Mouse (Mus musculus) small intestine, adult 2 months (tissue): Measurements from ENCODE around the gene Ippk. TPM values are rescaled to one million over a fixed set of nuclear protein-coding genes. Genes with fewer than 3 reads are reported as not detected.

Source experiments
- H3K27ac ChIP-seq: fragments of 200-500 bp; 2 replicates; pipeline ENCODE4 v1.5.1; 2012; ENCODE audit warnings: low read depth, low read length, control low read depth, inconsistent platforms; ENCODE audit not compliant: insufficient read depth
- H3K27me3 ChIP-seq: fragments of 200-500 bp; 2 replicates; pipeline ENCODE4 v1.6.1; 2012; ENCODE audit warnings: mild to moderate bottlenecking, moderate library complexity, low read length, inconsistent platforms; ENCODE audit not compliant: control insufficient read depth, insufficient read depth
- H3K36me3 ChIP-seq: fragments of 200-500 bp; 2 replicates; pipeline ENCODE4 v1.6.1; 2012; ENCODE audit warnings: mild to moderate bottlenecking, low read length, control low read depth, inconsistent platforms; ENCODE audit not compliant: control insufficient read depth, insufficient read depth
- H3K4me1 ChIP-seq: fragments of 200-500 bp; 2 replicates; pipeline ENCODE4 v1.6.1; 2012; ENCODE audit warnings: low read length, inconsistent platforms, mixed read lengths; ENCODE audit not compliant: control insufficient read depth, insufficient read depth, insufficient read length
- H3K4me3 ChIP-seq: fragments of 200-500 bp; 2 replicates; pipeline ENCODE4 v1.5.1; 2012; ENCODE audit warnings: low read depth, mild to moderate bottlenecking, control low read depth, inconsistent platforms, low read length, moderate library complexity
- CTCF ChIP-seq: fragments of 200-500 bp; IDR thresholded peaks from 2 replicates; pipeline ENCODE4 v1.5.1; 2012; ENCODE audit warnings: low read depth, mild to moderate bottlenecking, control low read depth, inconsistent platforms, low read length, moderate library complexity, mixed read lengths; ENCODE audit not compliant: insufficient replicate concordance, insufficient read length; ENCODE audit errors: extremely low read depth
- POLR2A ChIP-seq: fragments of 200-500 bp; IDR thresholded peaks from 2 replicates; pipeline ENCODE4 v1.6.1; 2012; ENCODE audit warnings: low read depth, mild to moderate bottlenecking, control low read depth, inconsistent platforms, low read length, moderate library complexity
- WGBS: fragments of 180-500 bp; shearing (Covaris S2); methylation state at CpG from one replicate; pipeline ENCODE4 v1.1.7; 2018; 5-methylcytosine and 5-hydroxymethylcytosine counted together
- polyA plus RNA-seq: library from polyadenylated mRNA; depleted of rRNA; stranded (reverse); fragments of >200 nt; gene quantifications from 2 replicates; pipeline ENCODE4 v1.2.3, GENCODE M21; 2012

The Ippk gene
- polyA plus RNA-seq, 1 experiment, result 2.6 TPM

GRCm38 (mm10) chr13:49470806-49471205 is 49.8 kb downstream of the Ippk start:
- H3K27ac ChIP-seq, result no peak overlapping the region
- TF ChIP-seq POLR2A (no peak), CTCF (no peak)
- no peaks in the 10 kb centered on the region for H3K4me1 ChIP-seq
- H3K27me3 ChIP-seq, result no peaks in the 10 kb centered on the region
- no peak overlapping the region for H3K4me3 ChIP-seq
- 58% methylated on average over 4 of the region's 4 CpGs for WGBS
- H3K36me3 ChIP-seq, result no peaks in the 10 kb centered on the region

DNA sequence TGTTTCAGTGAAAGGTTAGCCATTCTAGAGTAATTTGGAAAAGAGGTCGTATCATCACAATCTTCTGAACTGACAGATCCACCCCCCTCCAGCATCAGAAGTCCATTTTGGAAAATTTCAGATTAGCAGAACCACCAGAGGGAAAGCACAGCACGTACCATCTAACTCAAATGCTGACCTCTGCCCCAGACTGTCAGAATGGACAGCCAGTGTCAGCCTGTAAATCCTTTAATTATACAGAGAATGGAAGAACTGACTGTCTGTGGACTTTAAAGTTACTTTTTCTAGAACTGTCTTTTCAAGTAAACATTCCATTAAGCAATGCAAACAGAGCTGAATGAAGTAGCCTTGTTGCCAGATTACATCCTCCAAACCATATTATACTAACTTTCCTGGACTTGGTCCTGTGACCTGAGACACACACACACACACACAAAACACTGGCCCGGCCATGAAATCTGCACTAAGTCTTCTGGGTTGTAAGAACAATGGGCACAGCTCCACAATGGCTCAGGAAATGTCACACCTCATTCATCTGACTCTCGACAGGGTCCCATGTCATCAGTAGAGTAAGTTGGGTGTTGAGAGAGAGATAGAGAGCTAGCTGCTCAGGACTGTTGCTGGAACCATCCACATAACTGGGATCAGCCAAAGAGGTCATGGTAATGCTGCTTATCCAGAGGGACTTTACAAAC is 51.1 kb downstream of the Ippk start:
- H3K4me1 ChIP-seq, result no peaks in the 10 kb centered on the region
- no peaks in the 10 kb centered on the region for H3K27me3 ChIP-seq
- H3K4me3 ChIP-seq, result no peak overlapping the region
- H3K27ac ChIP-seq, result no peak overlapping the region
- whole genome bisulfite sequencing, result 68% methylated on average over 4 of the region's 4 CpGs
- TF ChIP-seq CTCF, result no peak
- no peak for TF ChIP-seq POLR2A
- no peaks in the 10 kb centered on the region for H3K36me3 ChIP-seq

DNA sequence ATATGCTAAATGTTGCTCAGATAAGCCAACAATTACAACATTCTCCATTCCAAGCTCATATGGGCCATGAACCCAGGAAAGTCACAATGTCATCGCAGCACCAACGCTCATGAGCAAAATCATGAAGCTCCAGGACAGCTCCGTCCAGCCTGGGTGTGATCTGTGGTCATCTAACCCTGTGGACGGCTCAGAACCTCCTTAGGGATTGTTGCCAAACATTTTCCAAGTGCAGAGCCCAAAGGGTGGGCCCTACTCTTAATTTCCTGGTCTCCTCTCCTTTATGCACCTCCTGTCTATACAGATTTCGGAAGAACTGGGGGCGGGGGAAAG is 51.6 kb downstream of the Ippk start:
- WGBS, result 97% methylated on average over 6 of the region's 6 CpGs
- Histone ChIP-seq H3K36me3 (no peaks in the 10 kb centered on the region), H3K4me1 (no peaks in the 10 kb centered on the region), H3K27ac (no peak overlapping the region), H3K4me3 (no peak overlapping the region), H3K27me3 (no peaks in the 10 kb centered on the region)
- TF ChIP-seq POLR2A (no peak), CTCF (no peak)

DNA sequence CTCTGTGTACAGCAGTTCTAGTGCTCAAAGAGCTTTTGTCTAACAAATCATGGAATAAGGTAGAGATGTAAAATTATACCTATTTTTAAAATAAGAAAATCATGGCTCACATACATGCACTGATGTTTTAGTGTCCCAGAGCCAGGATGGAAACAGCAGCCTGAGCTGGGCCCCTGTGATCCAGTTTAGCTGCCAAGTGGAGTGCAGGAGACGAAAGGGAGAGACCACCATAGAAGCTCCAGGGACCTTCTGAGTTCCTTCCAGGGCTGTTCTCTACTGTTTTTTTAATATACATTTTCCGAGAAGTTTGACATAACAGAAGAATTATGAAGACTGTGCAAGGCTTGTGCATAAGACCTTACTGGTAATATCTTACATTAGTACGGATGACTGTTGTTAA is 56.8 kb downstream of the Ippk start:
- 87% methylated on average over 3 of the region's 3 CpGs for WGBS
- no peak for TF ChIP-seq POLR2A
- Histone ChIP-seq H3K4me1 (no peaks in the 10 kb centered on the region), H3K27ac (no peak overlapping the region), H3K4me3 (no peak overlapping the region), H3K27me3 (no peaks in the 10 kb centered on the region), H3K36me3 (no peaks in the 10 kb centered on the region)

DNA sequence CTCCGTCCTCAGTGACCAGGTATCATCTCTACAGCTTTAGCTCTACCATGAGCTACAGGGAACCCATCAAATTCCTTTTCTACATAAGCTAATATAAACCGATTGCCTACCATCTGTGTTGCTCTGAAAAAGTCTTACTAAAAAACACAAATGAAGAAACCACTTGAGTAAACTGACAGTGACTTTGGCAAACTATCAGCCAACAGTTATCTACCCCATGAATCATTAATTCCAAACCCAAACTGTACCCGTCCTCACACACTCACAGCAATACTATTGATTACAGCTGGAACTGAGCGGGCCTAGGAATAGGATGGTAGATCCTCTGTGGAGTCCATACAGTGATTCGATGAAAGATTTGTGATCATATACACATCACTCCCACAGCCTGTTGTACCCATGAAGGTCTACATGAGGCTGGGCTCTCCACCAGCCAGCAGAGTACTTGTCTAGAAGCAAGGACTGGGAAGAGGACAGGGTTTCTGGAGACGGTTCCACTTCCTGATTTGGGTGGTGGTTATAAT is 57.9 kb downstream of the Ippk start:
- Histone ChIP-seq H3K4me1 (no peaks in the 10 kb centered on the region), H3K27ac (peak overlapping the region; percentile 51; the same call in 1 of the 2 replicates), H3K27me3 (no peaks in the 10 kb centered on the region), H3K4me3 (no peak overlapping the region), H3K36me3 (no peaks in the 10 kb centered on the region)
- 78% methylated on average over 6 of the region's 6 CpGs for WGBS
- TF ChIP-seq CTCF (no peak), POLR2A (no peak)

GRCm38 (mm10) chr13:49479399-49479798 is 58.4 kb downstream of the Ippk start:
- no peaks in the 10 kb centered on the region for H3K36me3 ChIP-seq
- WGBS, result 75% methylated on average over 4 of the region's 4 CpGs
- no peak overlapping the region; the same call in 1 of the 2 replicates for H3K27ac ChIP-seq
- TF ChIP-seq CTCF, result no peak
- no peak for TF ChIP-seq POLR2A
- H3K4me3 ChIP-seq, result no peak overlapping the region
- H3K4me1 ChIP-seq, result no peaks in the 10 kb centered on the region
- H3K27me3 ChIP-seq, result no peaks in the 10 kb centered on the region

GRCm38 (mm10) chr13:49480057-49480456 is 59.0 kb downstream of the Ippk start:
- no peak overlapping the region for H3K4me3 ChIP-seq
- TF ChIP-seq POLR2A (no peak), CTCF (no peak)
- no peaks in the 10 kb centered on the region for H3K36me3 ChIP-seq

DNA sequence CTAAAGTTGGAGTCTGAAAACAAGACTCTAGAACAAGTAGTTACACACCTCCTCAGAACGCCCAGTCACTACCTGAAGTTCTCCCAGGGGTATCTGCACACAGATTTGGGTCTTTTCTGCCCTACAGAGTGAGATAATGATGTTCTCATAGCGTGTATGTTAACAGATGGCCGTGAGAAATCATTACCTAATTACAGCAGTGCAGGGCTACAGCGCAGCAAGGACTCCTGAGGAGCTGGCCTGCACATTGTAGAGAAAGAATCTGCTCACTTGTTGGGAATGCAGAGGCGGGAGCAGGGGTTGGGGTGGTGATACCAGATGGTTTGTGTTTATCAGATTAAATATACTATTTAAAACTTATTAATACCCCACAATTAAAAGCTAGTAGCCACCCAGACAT is 59.5 kb downstream of the Ippk start:
- TF ChIP-seq CTCF, result no peak
- no peak for TF ChIP-seq POLR2A
- no peaks in the 10 kb centered on the region for H3K4me1 ChIP-seq
- H3K27me3 ChIP-seq, result no peaks in the 10 kb centered on the region
- no peaks in the 10 kb centered on the region for H3K36me3 ChIP-seq
- H3K4me3 ChIP-seq, result no peak overlapping the region
- 64% methylated on average over 5 of the region's 5 CpGs for WGBS
- H3K27ac ChIP-seq, result peak overlapping the region; percentile 83

More at GRCm38 (mm10) chr13:49480057-49480456, 59.0 kb downstream of the Ippk start:
- Histone ChIP-seq H3K4me1 (no peaks in the 10 kb centered on the region), H3K27ac (no peak overlapping the region), H3K27me3 (no peaks in the 10 kb centered on the region)
- 71% methylated on average over 2 of the region's 2 CpGs for WGBS
